Mouse (Mus musculus) activated CD4-positive, CD25-positive, alpha-beta regulatory T cell, adult 4 months (primary cell): Measurements from ENCODE around the gene Hmg20b. TPM values are rescaled to one million over a fixed set of nuclear protein-coding genes. Genes with fewer than 3 reads are reported as not detected.

Source experiments
- ATAC-seq: one replicate; pipeline ENCODE4 v1.8.0; 2017
- polyA plus RNA-seq, 2 experiments: library from polyadenylated mRNA; unstranded; fragments of 100-300 nt; shearing (Covaris generic); gene quantifications; one replicate each; pipeline ENCODE4 v1.2.1; 2017

Gene Hmg20b
- 10 to 100 TPM; 18.7 to 20.6 TPM for polyA plus RNA-seq

DNA sequence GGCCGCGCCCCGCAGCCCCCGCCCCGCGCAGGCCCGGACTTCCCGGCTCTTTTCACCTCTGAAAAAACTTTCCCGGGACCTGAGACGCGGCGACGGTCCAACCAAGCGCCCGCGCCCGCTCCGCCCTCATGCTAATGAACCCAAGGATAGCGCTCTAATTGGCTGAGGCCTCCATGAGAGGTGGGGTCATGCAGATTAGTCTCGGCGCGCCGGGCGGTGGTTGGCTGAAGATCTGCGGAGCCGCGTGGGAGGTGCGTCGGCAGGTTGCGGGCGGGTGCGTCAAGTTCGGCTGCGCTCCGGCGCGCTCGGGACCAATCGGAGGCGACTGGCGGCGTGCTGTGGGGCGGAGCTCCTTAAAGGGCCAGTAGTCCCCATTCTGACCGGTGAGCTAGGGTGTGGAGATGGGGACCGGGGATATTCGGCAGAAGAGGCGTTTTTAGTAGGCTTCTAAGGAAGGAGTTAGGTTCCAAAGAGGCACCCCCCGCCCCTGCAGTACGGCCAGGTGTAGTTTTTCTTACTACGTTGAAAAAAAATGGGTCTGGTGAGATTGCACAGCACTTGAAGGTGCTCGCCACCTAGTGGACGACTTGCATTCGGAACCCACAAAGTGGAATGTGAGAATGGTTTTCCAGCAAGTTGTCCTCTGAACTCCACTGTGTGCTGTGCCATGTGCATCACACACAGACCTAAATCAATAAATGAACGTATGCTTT lies at the start of gene Hmg20b:
TSS of gene Hmg20b (minus strand) at position 130 of the 713 bp plus-strand sequence.
- ATAC-seq = peak; percentile 97

DNA sequence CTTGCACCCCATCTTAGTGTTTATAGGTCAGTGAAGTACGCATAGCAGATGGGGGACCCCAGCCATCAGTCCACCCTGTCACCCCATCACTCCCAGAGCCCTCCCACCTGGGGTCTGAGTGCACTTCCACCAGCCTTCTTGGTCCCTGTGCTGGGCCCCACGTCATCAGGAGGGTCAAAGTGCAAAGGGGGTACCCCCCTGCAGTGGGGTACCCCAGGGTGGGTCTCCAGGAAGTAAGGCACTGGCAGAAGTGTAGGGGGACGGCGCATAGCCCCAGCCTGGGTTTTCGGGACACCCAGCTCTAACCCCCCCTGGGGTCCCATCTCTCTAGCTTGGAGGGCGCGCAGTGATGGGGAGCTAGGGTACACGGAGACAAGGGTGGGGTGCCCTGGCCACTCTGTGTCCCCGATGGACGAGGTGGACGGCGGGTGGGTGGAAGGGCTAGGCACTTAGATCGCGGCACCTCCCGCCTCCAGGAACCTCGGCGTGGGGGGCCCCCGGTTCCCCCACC lies 49.6 kb upstream of the Hmg20b start:
- no peak for ATAC-seq

DNA sequence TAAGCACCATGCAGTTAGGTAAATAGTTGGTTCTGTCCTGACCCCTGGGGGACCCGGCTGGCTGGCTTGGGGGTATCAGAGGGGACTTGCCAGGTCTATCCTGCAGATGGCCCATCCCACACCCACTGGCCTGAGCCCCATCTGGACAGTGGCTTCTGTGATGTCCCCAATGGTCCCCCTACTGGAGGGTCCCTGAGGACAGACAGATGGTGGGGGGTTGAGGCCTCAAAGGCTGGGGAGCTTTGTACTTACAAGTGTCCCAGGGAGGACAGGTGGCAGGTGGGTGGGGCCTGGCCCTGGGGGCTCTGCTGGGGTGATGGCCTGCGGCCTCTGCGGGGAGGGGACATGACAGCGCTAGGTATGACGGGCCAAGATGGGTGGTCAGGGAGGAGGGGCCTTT lies 49.0 kb upstream of the Hmg20b start:
- ATAC-seq = no peak

DNA sequence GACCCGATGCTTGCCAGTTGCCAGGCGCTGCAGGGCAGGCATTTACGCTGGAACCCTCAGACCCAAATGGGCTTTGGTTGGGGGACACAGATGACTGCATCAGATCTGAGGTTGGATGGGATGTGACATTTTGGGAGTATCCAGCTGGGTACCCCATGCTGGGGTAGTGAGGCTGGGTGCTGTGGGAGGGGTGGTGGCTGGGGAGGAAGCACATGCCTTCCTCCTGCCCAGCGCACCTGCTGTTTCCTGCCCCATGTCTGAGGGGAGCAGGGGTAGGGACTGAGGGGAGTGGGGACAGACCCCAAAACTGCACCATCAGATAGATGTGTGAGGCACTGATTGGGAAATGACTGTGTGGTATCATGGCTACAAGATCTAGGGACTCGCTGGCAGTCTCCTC lies 46.5 kb upstream of the Hmg20b start:
- no peak for ATAC-seq

DNA sequence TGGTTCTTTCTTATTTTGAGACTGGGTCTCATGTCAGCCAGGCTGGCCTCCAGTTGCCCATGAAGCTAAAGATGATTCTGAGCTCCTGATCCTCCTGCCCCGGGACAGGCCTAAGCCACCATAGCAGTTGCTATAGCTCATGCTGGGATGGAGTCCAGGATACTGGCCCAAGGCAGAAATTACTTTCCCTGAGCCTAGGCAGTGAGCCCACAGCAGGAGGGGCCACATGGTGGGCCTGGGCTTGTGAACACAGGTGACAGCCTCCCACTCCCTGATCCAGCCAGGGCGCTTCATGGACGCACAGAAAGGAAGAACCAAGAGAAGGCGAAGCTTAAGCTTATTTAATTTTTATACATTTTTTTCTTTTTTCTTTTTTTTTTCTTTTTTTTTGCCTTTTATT lies 45.6 kb upstream of the Hmg20b start:
- ATAC-seq = no peak

DNA sequence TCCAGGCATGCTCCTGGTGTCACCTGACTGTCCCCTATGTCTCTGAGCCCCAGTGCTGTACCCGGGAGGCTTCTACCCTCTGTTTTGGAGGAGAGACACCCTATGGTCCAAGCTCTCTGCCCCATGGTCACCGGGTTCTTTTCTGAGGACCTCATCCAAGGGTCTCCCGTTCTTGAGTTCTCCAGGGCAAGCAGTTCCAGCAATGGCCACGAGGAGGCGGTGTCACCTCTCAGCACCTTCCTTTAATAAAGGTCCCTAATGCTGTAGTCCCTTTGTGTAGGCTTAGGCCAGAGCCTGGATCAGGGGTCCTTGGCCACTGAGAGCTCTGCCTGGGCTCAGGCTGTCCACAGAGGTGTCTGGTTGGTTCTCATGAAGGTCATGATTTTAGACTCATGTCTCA lies 44.8 kb upstream of the Hmg20b start:
- ATAC-seq = peak; percentile 43

DNA sequence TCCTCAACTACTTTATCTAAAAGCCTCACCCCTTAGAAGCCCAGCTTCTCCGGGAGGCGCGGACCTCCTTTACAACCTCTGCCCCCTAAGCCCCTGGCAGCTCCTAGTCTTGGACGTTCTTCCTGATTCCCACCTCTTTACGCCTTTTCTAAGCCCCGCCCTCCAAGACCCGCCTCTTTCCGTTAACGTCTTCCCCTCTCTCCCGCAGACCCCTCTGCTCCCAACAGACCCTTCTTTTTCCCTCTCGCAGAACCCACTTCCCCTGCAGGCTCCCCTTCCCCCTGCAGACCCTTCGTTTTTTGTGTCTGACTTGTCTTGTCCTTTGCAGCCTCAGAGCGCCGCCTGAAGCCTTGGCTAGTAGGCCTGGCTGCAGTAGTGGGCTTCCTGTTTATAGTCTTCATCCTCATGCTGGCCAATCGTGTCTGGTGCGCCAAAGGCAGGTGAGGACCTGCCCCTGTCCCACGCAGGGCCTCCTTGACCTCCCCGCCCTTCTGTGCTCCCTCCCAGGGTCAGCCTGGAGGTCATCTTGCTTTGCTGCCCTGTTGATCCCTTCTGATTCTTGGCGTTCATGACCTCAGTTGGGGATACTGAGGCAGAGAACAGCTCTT lies 43.3 kb upstream of the Hmg20b start:
- no peak for ATAC-seq

DNA sequence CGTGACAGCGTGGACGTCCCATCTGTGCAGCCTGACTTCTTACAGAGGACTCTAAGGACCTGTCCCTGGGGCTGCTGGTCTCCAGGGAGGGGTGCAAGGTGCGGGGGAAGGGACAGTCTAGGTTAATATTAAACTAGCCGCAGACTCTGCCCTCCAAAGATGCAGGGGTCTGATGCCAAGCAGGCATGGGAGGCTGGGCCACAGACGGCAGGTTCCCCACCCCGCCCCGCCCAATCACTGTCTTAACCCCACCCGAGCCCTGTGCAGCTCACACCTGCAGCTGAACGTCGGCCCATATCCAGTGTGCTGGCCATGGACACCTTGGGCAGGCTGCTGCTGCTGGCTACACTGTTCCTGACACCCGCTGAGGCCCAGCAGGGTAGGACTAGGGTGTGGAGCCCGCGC lies 42.5 kb upstream of the Hmg20b start, which contains the start of gene Smim24:
TSS of gene Smim24 (plus strand) at position 271 of the 405 bp plus-strand sequence.
- ATAC-seq = no peak

DNA sequence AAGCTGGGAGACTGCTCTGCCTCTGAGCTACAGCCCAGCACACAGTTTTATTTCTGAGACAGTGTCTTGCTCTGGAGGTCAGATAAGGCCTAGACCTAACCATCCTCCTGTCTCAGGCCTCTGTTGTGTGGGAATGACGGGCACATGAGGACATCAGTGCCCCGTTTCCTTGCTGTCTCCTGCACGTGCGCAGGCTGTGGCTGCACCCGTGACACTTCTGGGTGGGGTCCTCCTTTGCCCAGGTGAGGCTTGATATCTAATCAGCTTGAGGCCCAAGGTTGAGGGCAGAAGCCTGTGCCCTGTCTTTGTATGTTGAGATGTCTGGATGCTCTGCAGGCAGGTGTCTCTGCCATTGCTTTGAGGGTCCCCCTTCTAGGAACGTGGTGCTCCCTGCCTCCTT lies 42.0 kb upstream of the Hmg20b start:
- ATAC-seq = no peak

DNA sequence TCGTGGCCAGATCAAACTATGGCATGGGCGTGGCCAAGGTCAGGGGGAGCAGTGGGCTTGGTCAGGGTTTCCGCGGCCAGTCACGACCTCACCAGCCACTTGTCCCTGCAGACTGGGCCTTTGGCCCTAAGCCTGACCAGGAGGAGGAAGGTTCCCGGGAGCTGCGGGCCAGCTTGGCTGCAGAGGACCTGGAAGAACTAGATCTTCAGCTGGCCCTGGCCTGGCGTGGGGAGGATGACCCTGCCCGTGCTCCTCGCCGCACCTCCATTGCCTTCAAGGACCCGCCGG lies 40.3 kb upstream of the Hmg20b start:
- no peak for ATAC-seq

DNA sequence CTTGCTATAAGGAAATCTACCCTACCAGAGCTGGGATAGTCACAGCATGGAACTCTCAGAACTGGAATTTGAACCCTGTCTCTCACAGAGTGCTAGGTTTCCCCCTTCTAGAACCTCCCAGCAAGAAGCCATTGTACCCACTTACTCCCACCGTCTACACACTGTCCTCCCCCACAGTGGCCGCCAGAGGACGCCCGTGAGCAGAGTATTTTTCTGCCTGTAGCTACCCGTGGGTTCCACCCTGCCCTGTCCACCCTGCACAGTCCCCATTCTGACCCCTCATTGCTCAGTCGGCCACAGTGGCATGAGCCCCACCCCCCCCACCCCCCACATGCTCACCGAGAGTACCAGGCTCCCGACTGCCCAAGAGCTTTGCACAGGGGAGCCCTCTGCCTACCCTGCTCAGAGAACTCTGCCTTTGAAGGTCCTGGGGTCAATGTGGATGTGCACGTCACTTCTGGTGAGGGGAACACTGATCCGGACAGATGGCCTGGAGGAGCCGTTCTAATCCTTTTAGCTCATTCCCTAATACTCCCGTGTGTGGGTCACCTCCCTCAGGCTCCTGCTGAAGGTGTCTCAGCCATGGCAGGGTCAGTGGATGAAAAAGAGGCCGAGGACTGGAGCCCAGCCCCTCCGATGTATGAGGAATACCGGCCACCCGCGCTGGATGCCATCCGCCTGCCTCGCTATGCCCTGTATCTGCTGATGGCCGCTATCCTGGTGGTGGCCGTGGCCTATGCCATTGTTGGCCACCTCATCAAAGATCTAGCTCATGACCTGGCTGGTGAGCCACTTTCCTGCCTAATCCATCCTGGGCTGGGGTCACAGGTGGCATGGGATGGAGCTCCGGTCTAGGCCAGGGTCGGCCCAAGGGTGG lies 39.8 kb upstream of the Hmg20b start:
- peak; percentile 63 for ATAC-seq

DNA sequence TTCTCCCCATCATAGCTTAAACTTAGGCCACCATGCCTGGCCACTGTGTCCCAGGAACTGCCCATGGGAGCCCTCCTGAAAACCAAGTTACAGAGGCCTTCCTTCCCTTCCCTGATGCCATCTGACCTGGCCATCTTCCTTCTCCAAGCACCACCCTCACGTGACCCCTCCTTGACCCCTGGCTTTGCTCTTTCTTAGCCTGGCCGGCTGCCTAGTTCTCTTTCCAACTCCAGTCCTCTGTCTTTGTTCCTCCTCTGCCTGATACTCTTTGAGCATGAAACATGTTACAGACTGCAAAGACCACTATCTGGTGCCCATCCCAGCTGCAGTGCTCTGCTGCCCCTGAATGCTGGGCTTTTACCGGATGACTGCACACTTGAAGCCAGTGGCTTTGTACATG lies 39.1 kb upstream of the Hmg20b start:
- ATAC-seq = no peak

DNA sequence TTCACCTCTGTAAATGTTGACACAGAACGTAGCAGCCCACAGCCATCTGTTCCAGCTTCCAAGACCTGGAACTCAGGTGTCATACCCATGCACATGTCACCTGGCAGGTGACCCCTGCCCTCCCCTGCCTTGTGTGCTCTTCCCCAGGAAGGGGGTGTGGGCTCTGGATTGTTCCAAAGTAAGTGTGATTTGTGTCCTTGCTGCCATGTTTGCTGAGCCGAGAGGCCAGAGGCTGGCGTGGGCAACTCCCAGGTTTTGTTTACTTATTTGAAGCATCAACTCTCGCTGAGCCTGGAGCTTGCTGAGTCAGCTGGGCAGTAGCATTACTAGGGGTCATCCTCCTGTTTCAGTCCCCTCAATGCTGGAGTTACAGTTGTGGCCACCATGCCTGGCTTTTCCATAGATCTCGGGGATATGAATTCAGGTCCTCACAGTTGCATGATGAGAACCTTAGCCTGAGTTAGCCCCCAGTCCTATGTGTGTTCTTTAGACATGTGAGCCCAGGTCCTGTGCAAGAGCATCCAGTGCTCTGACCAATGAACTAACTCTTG lies 38.3 kb upstream of the Hmg20b start, which contains the start of gene Gm48552:
TSS of gene Gm48552 (plus strand) at position 501 of the 551 bp plus-strand sequence.
- no peak for ATAC-seq

DNA sequence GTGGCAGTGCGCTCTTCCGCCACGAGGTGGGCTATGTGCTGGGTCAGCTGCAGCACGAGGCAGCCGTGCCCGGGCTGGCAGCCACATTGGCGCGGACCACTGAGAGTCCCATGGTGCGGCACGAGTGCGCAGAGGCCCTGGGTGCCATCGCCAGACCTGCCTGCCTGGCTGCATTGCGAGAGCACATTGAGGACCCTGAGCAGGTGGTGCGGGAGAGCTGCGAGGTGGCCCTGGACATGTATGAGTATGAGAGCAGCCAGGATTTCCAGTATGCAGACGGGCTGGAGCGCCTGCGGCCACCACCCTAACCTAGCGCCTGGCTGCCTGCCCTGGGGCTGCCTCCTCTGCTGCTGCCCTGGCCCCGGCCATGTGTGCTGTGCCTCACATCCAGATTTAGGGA lies 37.4 kb upstream of the Hmg20b start:
- ATAC-seq = no peak

DNA sequence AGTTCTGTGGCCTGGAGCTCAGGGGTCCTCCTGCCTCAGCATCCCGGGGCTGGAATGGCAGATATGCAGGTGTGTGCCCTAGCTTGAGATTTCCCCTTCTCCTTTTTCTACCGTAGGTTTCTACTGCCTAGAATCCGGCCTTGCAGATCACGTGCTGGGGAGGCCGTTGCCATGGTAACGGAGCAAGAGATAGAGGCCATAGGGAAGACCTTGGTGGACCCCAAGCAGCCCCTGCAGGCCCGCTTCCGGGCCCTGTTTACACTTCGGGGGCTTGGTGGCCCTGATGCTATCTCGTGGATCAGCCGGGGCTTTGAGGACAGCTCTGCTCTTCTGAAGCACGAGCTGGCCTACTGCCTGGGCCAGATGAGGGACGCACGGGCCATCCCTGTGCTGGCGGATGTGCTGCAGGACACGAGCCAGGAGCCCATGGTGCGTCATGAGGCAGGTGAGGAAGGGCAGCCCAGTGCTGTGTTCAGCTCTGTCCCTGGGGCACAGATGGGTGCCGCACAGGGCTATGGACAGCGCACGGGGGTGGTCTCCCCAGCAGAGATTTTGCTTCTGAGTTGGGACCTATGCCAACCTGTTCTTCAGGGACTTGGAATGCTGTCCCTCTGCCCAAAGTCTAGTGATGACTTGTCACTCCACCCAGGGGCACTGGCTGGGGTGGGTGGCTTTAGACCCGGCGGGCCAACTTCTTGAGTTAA lies 35.5 kb upstream of the Hmg20b start:
- ATAC-seq = no peak

DNA sequence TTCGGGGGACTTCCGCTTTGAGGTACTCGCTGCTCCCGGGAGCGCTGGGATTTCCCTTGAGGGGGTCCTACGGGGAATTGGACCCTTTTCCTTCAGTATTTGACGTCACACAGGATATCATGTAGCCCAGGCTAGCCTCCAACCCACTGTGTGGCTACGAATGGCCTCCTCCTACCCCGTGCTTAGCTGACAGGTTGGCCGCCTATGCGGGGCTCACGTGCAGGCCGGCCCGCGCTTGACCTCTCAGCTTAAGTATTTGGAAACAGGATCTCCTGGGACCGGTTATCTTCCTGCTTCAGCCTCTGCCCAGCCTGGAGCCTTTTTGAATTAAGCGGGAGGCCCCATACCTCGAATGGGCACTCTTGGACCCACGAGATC lies 34.3 kb upstream of the Hmg20b start:
- ATAC-seq = no peak

DNA sequence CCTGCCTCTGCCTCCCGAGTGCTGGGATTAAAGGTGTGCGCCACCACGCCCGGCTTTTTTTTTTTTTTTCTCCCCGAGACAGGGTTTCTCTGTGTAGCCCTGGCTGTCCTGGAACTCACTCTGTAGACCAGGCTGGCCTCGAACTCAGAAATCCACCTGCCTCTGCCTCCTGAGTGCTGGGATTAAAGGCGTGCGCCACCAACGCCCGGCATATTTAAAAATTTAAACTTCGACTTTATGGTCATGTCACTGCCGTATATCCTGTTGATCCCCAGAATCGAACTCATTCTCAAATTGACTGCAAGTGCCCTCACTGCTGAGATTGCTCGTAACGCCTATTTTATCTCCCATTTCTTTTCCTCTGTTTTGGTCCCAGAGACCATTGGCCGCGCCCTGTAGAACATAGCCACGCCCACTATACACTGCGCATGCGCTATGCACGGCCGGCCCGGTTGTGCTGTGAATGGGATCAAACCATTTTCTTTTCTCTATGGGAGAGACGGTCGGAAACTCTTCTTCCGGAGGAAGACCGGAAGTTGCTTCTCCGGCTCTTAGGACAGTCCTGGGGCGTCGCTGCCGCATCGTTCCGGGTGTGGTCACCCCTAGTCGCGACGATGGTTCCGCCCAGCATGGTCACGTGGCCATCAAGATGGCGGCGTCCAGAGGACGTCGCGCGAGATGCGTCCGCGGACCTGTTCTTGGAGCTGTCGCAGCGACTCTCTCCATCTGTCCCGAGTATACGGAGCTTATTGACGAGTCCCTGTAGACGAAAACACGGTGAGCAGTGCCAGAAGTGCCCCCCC lies 33.7 kb upstream of the Hmg20b start, which contains the start of the genes Dohh and Gm48551:
TSS of gene Dohh (plus strand) at position 627 of the 803 bp plus-strand sequence.
TSS of gene Gm48551 (plus strand) at position 665 of the 803 bp plus-strand sequence.
- peak; percentile 95 for ATAC-seq

DNA sequence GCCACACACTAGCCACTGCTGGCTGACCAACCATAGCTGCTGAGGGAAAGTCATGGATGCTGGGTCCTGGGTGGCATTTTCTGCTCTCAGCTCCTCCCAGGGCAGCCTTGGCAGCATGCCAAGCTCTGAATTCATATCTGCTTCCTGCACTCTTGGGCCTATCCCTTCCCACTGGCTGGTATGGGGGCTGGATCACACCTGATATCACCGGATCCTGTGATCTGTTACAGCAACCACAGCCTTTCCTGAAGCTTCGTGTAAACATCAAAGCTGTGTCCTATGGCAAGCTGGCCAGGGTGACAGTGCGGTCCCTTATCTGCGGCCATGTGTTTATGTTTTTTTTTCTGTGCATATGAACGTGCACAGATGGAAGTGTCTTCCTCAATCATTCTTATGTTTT lies 31.8 kb upstream of the Hmg20b start:
- no peak for ATAC-seq

DNA sequence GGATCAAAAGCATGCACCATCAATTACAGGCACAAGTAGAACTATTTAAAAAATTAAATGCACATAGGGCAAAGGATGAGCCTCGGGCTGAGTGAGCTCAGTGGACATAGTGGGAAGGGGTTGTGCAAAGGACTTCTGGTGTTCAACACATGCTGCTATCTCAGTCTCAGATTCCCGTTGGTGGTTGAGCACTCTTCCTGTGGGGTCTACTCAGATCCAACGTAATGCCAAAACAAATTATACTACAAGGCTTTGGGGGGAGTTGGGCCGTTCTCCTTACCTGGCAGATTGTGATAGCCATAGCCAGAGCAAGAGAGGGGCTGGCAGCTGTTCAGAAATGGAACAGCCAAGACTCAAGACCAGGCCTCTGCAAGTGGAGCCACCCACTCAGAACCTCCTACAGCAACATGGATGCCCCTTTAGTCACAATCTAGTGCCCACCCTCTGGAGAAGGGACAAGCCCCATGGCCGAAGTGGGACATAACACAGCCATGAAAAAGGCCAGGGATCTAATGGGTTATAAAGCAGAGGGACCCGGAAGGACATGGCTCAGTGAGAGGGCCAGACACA lies 29.6 kb upstream of the Hmg20b start:
- ATAC-seq = no peak

DNA sequence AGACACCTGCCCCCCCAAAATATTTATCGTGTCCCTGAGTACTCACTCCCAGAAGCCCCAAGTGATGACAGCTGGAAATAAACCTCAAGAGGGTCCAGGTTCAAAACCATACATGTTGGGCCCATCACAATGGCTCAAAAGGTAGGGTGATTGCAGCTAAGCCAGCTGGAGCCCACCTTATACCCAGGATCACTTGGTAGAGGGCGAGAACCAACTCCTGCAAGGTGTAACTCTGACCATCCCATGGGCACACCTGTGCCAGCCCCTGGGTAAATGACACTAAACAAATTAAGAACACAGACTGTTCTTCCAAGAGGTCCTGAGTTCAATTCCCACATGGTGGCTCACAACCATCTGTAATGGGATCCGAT lies 28.9 kb upstream of the Hmg20b start:
- no peak for ATAC-seq

DNA sequence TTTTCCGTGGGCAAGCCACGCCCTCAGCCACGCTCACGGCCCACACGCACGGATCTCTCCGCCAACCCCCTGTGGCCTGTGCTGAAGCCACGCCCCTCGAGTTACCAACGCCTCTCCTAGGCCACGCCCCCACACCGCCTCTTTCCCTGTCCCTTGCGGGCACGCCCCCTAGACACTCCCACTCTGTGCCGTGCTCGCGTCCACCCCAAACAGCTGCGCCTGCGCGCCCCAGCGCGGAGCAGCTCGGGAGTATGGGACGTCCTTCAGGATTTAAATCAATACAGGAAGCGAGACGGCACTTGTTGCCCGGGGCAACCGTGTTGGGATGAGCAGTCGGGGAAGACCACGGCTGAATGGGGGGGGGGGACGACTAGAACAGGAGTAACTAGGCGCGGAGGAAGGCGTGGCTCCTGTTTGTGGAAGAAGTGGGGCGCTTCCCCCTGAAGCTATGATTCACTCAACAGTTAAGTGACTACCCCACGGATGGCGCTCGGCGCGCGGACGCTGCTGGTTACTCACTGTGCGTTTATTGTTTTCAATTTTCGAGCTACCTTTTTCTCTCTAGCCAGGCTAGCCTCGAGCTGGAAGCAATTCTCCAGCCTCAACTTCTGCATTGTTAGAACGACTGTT lies 28.4 kb upstream of the Hmg20b start:
- peak; percentile 91 for ATAC-seq
